Mouse (Mus musculus): Measurements from ENCODE around the gene Lcn4. TPM values are rescaled to one million over a fixed set of nuclear protein-coding genes. Genes with fewer than 3 reads are reported as not detected.
A peak's percentile ranks its signal among the peaks of the same experiment; 100 is the strongest.
"Not testable (repeated sequence)": the region's sequence is repeated elsewhere in the genome, so short reads cannot be mapped to it uniquely, and the experiment has no call there.

The Lcn4 gene
- polyA plus RNA-seq (2015; fragmentation: Nextera tagmentation; extraction: Ambion mirVana): not detected in 2 replicates

- WGBS: 83% methylated on average over 3 of the region's 3 CpGs
- H3K4me3 ChIP-seq: no peak within 1 kb of the TSS
- no peaks in the 10 kb centered on the region for H3K27me3 ChIP-seq (replicated peaks)
- H3K9ac ChIP-seq: no peak within 1 kb of the TSS
- no peak within 1 kb of the TSS for H3K4me2 ChIP-seq
- H3K27ac ChIP-seq (replicated peaks): no peak within 1 kb of the TSS
- no peaks in the 10 kb centered on the region for H3K9me3 ChIP-seq
- no peaks in the 10 kb centered on the region for H3K4me1 ChIP-seq
- H3K36me3 ChIP-seq: no peaks in the 10 kb centered on the region
- ATAC-seq (ENCODE audit: extremely low read depth, insufficient number of reproducible peaks, low FRiP score, low TSS enrichment): no peak
Observed at GRCm38 (mm10) chr2:26671182-26671581, at the start of gene Lcn4. Lcn4 (minus strand) TSS chr2:26671282.

GRCm38 (mm10) chr2:26686171-26686675 is 15.1 kb upstream of the Lcn4 start:
- no peaks in the 10 kb centered on the region for H3K36me3 ChIP-seq
- no peaks in the 10 kb centered on the region for H3K4me1 ChIP-seq
- no peak overlapping the region for H3K9ac ChIP-seq
- WGBS: 86% methylated on average over 1 of the region's 1 CpGs
- H3K4me3 ChIP-seq: no peak overlapping the region
- H3K27me3 ChIP-seq (replicated peaks): no peaks in the 10 kb centered on the region
- ATAC-seq (ENCODE audit: extremely low read depth, insufficient number of reproducible peaks, low FRiP score, low TSS enrichment): no peak
- H3K9me3 ChIP-seq: peaks cover 4% of the 10 kb centered on the region; the same call in 1 of the 2 replicates
- H3K27ac ChIP-seq (replicated peaks): no peak overlapping the region
- no peak overlapping the region for H3K4me2 ChIP-seq

GRCm38 (mm10) chr2:26668746-26669145 is 2.3 kb downstream of the Lcn4 start:
- H3K36me3 ChIP-seq: no peaks in the 10 kb centered on the region
- ATAC-seq (ENCODE audit: extremely low read depth, insufficient number of reproducible peaks, low FRiP score, low TSS enrichment): no peak
- no peak overlapping the region for H3K4me3 ChIP-seq
- H3K4me1 ChIP-seq: no peaks in the 10 kb centered on the region
- no peaks in the 10 kb centered on the region for H3K27me3 ChIP-seq (replicated peaks)
- no peak overlapping the region for H3K9ac ChIP-seq
- H3K4me2 ChIP-seq: no peak overlapping the region
- H3K27ac ChIP-seq (replicated peaks): no peak overlapping the region
- no peaks in the 10 kb centered on the region for H3K9me3 ChIP-seq

- not testable (repeated sequence) for H3K9ac ChIP-seq; H3K27ac ChIP-seq (replicated peaks); H3K4me1 ChIP-seq; H3K27me3 ChIP-seq (replicated peaks); ATAC-seq (ENCODE audit: extremely low read depth, insufficient number of reproducible peaks, low FRiP score, low TSS enrichment); H3K9me3 ChIP-seq; H3K4me2 ChIP-seq; H3K36me3 ChIP-seq; H3K4me3 ChIP-seq
- WGBS: 83% methylated on average over 1 of the region's 1 CpGs
Observed at GRCm38 (mm10) chr2:26663551-26663950, 7.5 kb downstream of the Lcn4 start.

- no peak overlapping the region for H3K4me2 ChIP-seq
- no peak for ATAC-seq (ENCODE audit: extremely low read depth, insufficient number of reproducible peaks, low FRiP score, low TSS enrichment)
- no peaks in the 10 kb centered on the region for H3K9me3 ChIP-seq
- no peak overlapping the region for H3K4me3 ChIP-seq
- no peak overlapping the region for H3K27ac ChIP-seq (replicated peaks)
- H3K9ac ChIP-seq: no peak overlapping the region
- H3K4me1 ChIP-seq: peaks cover 9% of the 10 kb centered on the region
- H3K36me3 ChIP-seq: no peaks in the 10 kb centered on the region
- 44% methylated on average over 10 of the region's 10 CpGs for WGBS
- H3K27me3 ChIP-seq (replicated peaks): no peaks in the 10 kb centered on the region; the same call in 1 of the 2 replicates
Observed at GRCm38 (mm10) chr2:26663112-26663511, 8.0 kb downstream of the Lcn4 start.

- no peaks in the 10 kb centered on the region for H3K9me3 ChIP-seq
- H3K4me3 ChIP-seq: no peak overlapping the region
- no peaks in the 10 kb centered on the region for H3K36me3 ChIP-seq
- H3K4me2 ChIP-seq: no peak overlapping the region
- no peak overlapping the region for H3K9ac ChIP-seq
- no peak overlapping the region for H3K27ac ChIP-seq (replicated peaks)
- ATAC-seq (ENCODE audit: extremely low read depth, insufficient number of reproducible peaks, low FRiP score, low TSS enrichment): no peak
- H3K27me3 ChIP-seq (replicated peaks): no peaks in the 10 kb centered on the region; the same call in 1 of the 2 replicates
- peaks cover 9% of the 10 kb centered on the region for H3K4me1 ChIP-seq
- 75% methylated on average over 13 of the region's 13 CpGs for WGBS
Observed at GRCm38 (mm10) chr2:26662509-26662882, 8.6 kb downstream of the Lcn4 start.

GRCm38 (mm10) chr2:26661768-26662508 is 9.1 kb downstream of the Lcn4 start:
- peak overlapping the region; percentile 45 for H3K4me3 ChIP-seq
- peak overlapping the region; percentile 73 for H3K4me2 ChIP-seq
- no peak overlapping the region for H3K27ac ChIP-seq (replicated peaks)
- WGBS: 44% methylated on average over 29 of the region's 29 CpGs
- peak overlapping the region; percentile 73 for H3K9ac ChIP-seq
- H3K27me3 ChIP-seq (replicated peaks): no peaks in the 10 kb centered on the region; the same call in 1 of the 2 replicates
- peaks cover 9% of the 10 kb centered on the region for H3K4me1 ChIP-seq
- H3K9me3 ChIP-seq: no peaks in the 10 kb centered on the region
- no peaks in the 10 kb centered on the region for H3K36me3 ChIP-seq
- no peak for ATAC-seq (ENCODE audit: extremely low read depth, insufficient number of reproducible peaks, low FRiP score, low TSS enrichment)

- peak overlapping the region; percentile 73 for H3K9ac ChIP-seq
Observed at GRCm38 (mm10) chr2:26661143-26661752, 9.8 kb downstream of the Lcn4 start.

GRCm38 (mm10) chr2:26657426-26657825 is 13.7 kb downstream of the Lcn4 start:
- ATAC-seq (ENCODE audit: extremely low read depth, insufficient number of reproducible peaks, low FRiP score, low TSS enrichment): no peak

More at GRCm38 (mm10) chr2:26661143-26661752, 9.8 kb downstream of the Lcn4 start:
- H3K4me2 ChIP-seq: peak overlapping the region; percentile 73
- peak overlapping the region; percentile 45 for H3K4me3 ChIP-seq
- no peaks in the 10 kb centered on the region for H3K36me3 ChIP-seq
- no peak for ATAC-seq (ENCODE audit: extremely low read depth, insufficient number of reproducible peaks, low FRiP score, low TSS enrichment)
- no peaks in the 10 kb centered on the region for H3K9me3 ChIP-seq
- no peak overlapping the region for H3K27ac ChIP-seq (replicated peaks)
- no peaks in the 10 kb centered on the region; the same call in 1 of the 2 replicates for H3K27me3 ChIP-seq (replicated peaks)
- 3% methylated on average over 19 of the region's 20 CpGs for WGBS
- peaks cover 9% of the 10 kb centered on the region for H3K4me1 ChIP-seq

GRCm38 (mm10) chr2:26654687-26655086 is 16.4 kb downstream of the Lcn4 start:
- WGBS: 54% methylated on average over 1 of the region's 1 CpGs
- no peaks in the 10 kb centered on the region for H3K9me3 ChIP-seq
- no peak overlapping the region for H3K4me3 ChIP-seq
- H3K27ac ChIP-seq (replicated peaks): no peak overlapping the region
- H3K4me1 ChIP-seq: no peaks in the 10 kb centered on the region
- no peaks in the 10 kb centered on the region; the same call in 1 of the 2 replicates for H3K27me3 ChIP-seq (replicated peaks)
- no peak overlapping the region for H3K9ac ChIP-seq
- H3K36me3 ChIP-seq: no peaks in the 10 kb centered on the region
- no peak overlapping the region for H3K4me2 ChIP-seq
- no peak for ATAC-seq (ENCODE audit: extremely low read depth, insufficient number of reproducible peaks, low FRiP score, low TSS enrichment)

More at GRCm38 (mm10) chr2:26657426-26657825, 13.7 kb downstream of the Lcn4 start:
- Histone ChIP-seq H3K27me3 (replicated peaks) (no peaks in the 10 kb centered on the region; the same call in 1 of the 2 replicates), H3K9ac (no peak overlapping the region), H3K4me1 (peaks cover 7% of the 10 kb centered on the region; the same call in 1 of the 2 replicates), H3K4me2 (no peak overlapping the region), H3K4me3 (no peak overlapping the region), H3K9me3 (no peaks in the 10 kb centered on the region), H3K27ac (replicated peaks) (no peak overlapping the region), H3K36me3 (no peaks in the 10 kb centered on the region)
- 69% methylated on average over 2 of the region's 2 CpGs for WGBS

GRCm38 (mm10) chr2:26646643-26647293 is 24.3 kb downstream of the Lcn4 start:
- ATAC-seq (ENCODE audit: extremely low read depth, insufficient number of reproducible peaks, low FRiP score, low TSS enrichment): peak; percentile 81
- no peaks in the 10 kb centered on the region for H3K9me3 ChIP-seq
- no peak overlapping the region for H3K4me3 ChIP-seq
- WGBS: 18% methylated on average over 3 of the region's 3 CpGs
- no peak overlapping the region for H3K4me2 ChIP-seq
- H3K9ac ChIP-seq: no peak overlapping the region
- H3K4me1 ChIP-seq: 0 out of 2 replicates have a peak, but pooled peaks cover 6% of the 10 kb centered on the region
- no peak overlapping the region for H3K27ac ChIP-seq (replicated peaks)
- no peaks in the 10 kb centered on the region for H3K36me3 ChIP-seq
- H3K27me3 ChIP-seq (replicated peaks): no peaks in the 10 kb centered on the region; the same call in 1 of the 2 replicates
